Mouse (Mus musculus) adrenal gland, adult 18-20 months (tissue): Measurements from ENCODE around the gene Haao. TPM values are rescaled to one million over a fixed set of nuclear protein-coding genes. Genes with fewer than 3 reads are reported as not detected.

ENCODE experiments used
- DNase-seq, 2 experiments: peaks; one replicate each; pipeline ENCODE4 v3.0.0; 2021 to 2022; ENCODE audit warnings: low spot score in 2 of 2
- total RNA-seq, 2 experiments: library from RNA; stranded (reverse); gene quantifications; 1 replicate in 1 of 2; 2 replicates in 1 of 2; pipeline ENCODE4 v1.2.3; 2021

Haao gene
- total RNA-seq, 2 experiments from 2014 or later, result 0.56 to 1.6 TPM

GRCm38 (mm10) chr17:83792388-83792787 lies 55.4 kb downstream of the Haao start:
- no peak for DNase-seq

- no peak for DNase-seq
Observed at GRCm38 (mm10) chr17:83790158-83790557, 57.6 kb downstream of the Haao start.

GRCm38 (mm10) chr17:83786418-83786817 lies 61.3 kb downstream of the Haao start:
- DNase-seq, result no peak

GRCm38 (mm10) chr17:83782740-83783139 lies 65.0 kb downstream of the Haao start:
- no peak for DNase-seq

Other genes starting within 250 kb of the Haao start
- 10 to 100 TPM in 1 of 2 experiments, 1 to 10 TPM in 1; 9.7 to 10.9 TPM for gene Kcng3, start 216.1 kb downstream of the Haao start, total RNA-seq
- gene Mta3, start 141.8 kb downstream of the Haao start, total RNA-seq, result 10 to 100 TPM; 44.2 to 52.3 TPM